Mouse (Mus musculus) megakaryocyte, adult 5-6 weeks (primary cell): ENCODE data around the gene Gm4969. TPM values are rescaled to one million over a fixed set of nuclear protein-coding genes. Genes with fewer than 3 reads are reported as not detected.

ENCODE experiments used
- ATAC-seq: 2 replicates; pipeline ENCODE4 v1.8.0; 2016; ENCODE audit warnings: mild to moderate bottlenecking, inconsistent platforms; ENCODE audit not compliant: poor library complexity, severe bottlenecking
- total RNA-seq, 2 experiments: library from RNA; stranded (forward) in 1 of 2; stranded (reverse) in 1 of 2; fragments of 153-499, 151-499 nt in 1 of 2; fragments of 221-1000, 200-1000 nt in 1 of 2; gene quantifications; 2 replicates each; pipeline versions ENCODE4 v1.2.3 to v1.2.4; 2015 to 2017

Gm4969 gene
- total RNA-seq, 2 experiments from 2014 or later: 0.29 TPM; not detected in 1

DNA sequence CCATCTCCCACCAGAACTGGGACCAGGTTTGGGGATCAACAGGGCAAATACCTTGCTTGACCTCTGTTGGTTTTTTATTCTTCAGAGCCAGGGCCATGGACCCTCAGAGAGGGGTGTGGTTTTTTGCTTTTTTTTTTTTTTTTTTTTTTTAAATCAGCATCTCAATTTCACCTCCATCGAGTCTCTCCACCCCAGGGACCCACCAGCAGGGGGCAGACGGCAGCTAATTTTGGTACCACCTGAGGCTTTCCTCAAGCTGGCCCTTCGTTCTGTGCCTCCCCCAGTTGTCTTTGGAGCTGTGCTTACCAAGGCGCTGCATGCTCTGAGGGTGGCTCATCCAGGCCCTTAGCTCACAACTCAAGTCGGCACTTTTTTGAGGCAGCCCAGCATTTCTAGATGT is 19.2 kb upstream of the Gm4969 start:
- ATAC-seq: no peak

DNA sequence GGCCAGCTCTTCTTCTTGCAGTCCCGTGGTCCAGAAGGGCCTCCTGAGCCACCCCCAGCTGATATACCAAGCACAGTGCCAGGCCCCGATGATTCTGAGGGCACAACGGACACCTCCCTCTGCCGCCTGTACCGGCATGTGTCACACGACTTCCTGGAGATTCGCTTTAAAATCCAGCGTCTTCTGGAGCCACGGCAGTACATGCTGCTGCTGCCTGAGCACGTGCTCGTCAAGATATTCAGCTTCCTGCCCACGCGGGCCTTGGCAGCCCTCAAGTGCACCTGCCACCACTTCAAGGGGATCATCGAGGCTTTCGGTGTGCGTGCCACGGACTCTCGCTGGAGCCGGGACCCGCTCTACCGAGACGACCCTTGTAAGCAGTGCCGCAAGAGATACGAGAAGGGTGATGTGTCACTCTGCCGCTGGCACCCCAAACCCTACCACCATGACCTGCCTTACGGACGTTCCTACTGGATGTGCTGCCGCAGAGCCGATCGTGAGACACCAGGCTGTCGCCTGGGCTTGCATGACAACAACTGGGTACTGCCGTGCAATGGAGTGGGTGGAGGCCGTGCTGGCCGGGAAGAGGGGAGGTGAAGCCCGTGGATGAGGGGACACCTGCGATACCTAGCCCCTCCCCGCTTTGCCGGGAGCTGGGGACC is 18.6 kb upstream of the Gm4969 start:
- ATAC-seq: no peak

DNA sequence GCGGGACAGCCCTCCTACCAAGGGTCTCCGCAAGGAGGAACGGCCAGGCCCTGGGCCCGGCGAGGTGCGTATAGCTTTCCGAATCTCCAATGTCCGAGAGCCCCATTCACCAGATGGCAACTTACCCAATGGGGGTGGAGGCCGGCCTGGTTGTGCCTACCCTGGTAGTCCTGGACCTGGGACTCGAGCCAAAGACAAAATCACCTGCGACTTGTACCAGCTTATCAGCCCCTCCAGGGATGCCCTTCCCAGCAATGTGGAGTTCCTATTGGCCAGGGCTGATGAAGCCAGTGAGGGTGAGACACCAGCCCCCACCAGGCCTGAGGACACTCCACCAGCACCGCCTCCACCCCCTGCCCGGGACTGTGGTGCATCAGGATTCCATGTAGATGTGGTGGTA is 18.0 kb upstream of the Gm4969 start:
- no peak for ATAC-seq

DNA sequence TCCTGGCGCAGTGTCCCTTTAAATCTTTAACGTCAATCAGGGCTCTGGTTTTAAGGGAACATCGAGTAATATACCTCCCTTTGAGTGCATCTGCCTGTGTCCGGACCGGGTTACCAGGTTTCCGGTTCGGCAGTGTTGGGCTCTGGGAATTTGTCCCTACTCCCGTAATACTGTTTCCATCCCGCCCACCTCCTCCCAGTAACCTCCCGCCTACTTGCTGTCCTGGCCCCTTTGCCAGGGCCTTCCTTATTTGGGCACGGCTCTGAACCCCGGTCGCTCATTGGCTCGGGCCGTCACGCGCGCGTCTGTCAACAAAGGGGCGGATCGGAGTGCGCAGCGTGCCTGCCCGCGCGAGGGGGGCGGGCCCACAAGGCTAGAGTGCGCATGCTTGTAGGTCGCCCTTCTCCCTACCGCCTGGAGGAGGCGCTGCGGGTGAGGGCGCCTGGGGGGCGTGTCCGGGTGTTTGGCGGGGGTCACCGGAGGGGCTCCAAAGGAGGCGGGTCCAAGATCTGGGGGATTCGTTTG is 13.2 kb upstream of the Gm4969 start:
- peak; percentile 100 for ATAC-seq

DNA sequence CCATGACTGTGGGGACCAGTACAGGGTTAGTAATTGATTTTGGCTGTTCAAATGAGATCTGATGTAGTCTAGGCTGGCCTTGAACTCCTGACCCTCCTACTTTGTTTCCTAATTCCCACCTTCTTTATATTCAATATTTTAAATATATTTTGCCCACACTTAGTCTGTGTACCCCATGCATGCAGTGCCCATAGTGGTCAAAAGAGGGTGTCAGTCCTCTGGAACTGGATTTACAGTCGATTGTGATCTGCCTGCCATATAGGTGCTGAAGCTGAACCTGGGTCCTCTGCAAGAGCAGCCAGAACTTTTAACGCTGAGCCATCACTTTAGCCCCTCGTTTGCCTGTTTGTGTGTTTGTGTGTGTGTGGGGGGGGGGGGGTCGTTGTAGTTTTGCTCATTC is 12.5 kb upstream of the Gm4969 start:
- no peak for ATAC-seq

DNA sequence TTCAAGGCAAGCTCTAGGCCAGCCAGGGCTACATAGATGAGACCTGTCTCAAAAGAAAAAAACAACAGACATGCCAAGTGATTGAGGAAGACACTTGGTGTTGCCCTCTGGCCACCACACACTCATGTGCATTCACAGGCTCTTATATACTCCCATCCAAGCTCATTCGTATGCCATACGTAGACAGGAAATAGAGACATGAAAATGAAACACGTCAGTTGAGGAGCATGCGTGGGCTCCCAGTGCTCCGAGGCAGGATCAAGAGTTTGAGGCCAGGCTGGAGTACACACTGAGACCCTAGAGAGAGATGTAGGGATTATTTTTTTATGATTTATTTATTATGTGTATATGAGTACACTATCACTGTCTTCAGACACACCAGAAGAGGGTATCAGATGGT is 11.2 kb upstream of the Gm4969 start:
- no peak for ATAC-seq

DNA sequence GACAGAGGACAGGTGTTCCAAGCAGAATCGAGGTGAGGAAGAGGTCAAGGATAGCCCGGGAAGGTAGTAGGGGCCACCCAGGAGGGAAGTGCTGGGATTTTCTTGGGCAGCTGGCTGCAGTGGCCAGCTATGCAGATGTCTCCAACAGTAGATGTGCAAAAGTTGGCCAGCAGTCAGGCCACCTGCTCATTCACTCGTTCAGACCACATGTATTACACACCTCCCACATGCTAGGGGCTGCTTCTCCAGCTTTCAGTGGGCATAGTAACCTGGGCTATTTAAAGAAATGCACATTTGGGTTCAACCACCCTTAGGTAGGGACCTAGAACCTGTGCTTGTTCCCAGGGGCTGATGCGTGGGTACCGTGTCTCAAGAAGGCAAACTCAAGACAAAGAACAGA is 9.6 kb upstream of the Gm4969 start:
- ATAC-seq: no peak

DNA sequence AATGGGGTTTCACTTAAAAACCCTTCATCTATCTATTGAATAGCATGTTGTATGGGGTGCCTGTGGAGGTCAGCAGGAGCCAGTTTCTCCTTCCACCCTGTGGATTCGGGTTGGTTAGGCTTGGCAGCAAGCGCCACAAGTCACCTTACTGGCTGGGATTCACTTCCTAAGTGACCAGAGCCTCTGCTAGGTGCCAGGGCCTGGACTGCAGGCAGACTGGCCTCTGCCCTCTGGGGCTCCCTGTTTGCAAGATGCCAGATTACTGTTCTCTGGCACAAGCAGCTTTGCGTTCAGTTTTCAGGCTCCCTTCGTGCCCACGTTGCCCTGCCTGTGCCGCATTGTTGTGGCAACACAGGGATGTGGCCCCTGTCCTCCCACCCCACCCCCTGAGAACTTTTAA is 6.5 kb upstream of the Gm4969 start:
- no peak for ATAC-seq

DNA sequence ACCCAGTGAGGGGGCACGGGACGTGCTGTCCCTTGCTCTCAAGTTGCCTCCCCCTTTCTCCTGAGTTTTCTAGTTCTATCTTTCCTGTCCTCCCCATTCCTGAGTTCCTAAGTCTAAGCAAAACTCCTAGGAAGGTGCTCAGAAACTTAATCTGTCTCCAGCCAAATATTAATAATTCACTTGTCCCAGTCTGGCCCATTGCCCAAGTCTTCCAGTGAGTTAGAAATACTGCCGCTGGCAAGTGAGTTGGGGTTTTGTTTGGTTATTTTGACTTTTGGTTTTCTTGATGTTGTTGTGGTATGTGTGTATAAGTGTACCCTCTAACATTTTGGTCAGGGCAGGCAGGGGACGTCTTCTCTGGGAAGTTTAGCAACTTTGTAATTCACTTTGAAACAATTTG is 3.5 kb upstream of the Gm4969 start:
- no peak for ATAC-seq

DNA sequence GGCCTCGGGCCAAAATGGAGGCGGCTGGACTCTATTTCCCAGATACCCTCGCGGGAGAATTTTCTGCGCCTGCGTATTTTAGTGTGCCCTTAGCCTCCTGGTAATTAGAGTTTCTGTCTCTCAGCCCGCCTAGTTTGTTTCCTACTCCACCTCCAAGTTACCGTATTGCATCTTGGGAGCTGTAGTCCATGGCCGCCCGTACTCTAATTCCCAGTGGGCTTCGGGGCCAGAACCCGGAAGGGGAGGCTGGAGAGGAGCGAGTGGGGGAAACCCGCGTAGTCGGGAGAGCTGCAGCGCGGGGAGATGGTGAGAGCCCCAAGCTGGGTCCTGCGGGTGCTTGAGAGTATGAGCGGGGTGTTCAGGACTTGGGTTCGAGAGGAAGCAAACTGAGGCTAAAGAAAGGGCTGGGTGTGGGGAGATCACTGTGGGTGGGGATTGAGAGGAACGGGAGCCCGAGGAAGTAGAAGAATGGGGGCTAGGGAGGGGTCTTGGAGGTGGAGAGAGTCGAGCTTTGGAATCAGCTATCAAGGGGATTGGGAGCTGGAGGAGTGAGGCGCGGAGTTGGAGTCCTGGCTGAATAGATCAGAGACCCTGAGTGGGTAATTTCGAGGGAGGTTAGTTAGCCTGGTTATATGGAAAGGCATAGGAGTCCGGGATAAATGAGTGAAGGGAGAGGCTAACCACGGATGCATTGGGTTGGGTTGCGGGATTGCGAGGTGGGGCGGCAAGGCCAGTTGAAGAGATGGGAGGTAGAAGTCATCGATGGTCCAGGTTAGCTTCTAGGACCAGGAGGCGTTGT is 1.7 kb upstream of the Gm4969 start, which contains the start of gene Fbxo46:
TSS of gene Fbxo46 (plus strand) at position 229 of the 799 bp plus-strand sequence.
- peak; percentile 99 for ATAC-seq

DNA sequence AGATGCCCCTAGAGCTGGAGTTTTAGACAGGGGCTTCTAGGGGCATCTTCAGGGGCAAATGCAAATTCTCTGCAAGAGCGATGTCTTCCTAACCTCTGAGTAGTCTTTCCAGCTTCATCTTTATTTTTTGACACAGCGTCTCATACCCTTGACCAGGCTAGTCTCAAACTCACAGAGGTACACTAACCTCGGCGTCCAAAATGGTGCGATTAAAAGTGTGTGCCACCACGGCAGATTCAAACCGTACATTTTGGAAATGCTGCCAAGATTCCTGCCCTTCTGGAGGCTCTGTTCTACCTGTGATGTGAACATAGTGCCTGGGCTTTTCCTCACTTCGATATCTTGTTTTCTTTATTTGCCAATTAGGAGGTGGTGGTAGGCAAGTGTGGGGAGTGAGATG is 915 bp upstream of the Gm4969 start:
- no peak for ATAC-seq

DNA sequence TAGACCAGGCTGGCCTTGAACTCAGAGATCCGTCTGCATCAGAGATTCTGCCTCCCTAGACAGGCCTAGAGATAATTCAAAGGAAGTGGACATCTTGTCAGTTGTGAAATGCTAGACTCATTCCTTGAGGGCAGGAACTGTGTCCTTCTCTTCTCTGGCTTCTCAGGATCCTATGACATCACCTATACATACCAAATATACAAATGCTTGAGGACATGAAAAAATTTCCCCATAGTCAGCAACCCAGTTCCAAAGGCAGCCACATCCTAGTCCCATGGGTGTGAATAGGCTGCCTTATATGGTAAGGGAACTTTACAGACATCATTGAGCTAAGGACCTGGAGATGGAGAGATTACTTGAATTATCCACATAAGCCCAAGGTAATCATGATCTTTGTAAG is 8.6 kb downstream of the Gm4969 start:
- ATAC-seq: no peak

DNA sequence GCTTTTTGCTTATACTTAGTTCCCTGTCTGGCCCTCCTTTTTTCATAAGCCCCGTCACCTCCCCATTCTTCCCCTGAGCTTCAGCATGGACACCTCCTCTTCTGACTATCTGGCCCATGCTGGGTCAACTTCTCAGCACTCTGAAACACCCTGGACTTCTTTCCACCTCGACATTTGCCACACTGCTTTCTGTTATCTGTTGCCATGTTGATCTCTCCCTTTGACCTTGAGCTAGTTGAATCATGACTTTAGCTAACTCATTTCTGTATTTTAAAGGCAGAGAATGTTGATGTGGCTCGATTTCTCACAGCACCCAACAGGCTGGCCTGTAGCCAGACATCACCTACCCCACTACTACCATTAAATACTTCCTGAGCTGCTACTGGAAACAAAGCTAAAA is 10.7 kb downstream of the Gm4969 start:
- no peak for ATAC-seq

DNA sequence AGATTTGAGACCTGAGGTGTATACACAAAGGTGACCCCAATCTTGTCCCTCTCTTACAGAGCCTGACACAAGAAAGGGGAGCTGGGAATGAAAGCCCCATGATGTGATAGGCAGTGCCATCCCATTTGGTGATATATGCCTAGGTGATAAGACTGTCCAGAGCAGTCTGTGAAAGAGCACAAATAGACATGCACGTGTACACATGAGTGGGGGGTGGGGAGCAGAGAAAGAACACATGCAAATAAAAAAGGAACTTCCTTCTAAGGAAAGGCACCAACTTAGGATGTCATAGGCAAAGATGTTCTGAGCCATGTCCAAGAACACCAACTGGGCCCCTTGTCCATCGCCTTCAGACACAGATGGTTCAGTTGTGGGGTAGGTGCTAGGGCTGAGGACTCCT is 13.7 kb downstream of the Gm4969 start:
- no peak for ATAC-seq

DNA sequence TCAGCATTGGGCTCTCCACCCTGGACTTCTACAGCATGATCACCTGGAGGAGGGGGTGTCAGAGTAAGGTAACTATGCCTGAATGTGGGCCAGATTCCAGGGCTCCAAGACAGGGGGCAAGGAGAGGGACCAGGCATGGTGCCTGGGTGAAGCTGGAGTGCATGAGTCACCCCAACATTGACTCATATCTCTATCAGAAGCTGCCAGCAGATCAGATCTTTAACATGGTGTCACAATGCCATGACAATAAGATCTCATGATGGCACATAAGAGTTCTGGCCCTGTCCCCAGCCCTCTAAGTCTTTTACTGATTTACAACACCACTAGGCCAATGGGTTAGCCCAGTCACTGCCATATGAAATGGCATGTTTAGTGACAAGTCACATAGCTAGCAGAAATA is 14.4 kb downstream of the Gm4969 start:
- no peak for ATAC-seq

DNA sequence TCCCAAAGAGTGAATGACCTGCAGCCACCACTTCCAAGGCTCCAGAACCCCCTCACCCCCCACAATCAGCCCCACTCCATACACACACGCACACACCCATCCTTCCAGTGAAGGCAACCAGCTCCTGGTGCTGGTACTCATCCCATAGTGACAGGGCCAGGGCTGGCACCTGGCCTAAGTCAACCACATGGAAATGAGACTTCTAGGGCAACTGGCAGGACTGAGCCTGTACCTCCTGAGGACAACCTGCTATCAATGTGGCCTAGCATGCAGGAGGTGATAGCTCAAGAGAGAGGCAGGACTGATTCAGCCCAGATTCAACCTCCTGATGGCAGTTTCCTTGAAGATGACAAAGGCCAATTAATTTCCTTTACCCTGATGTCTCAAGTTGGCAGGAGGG is 17.9 kb downstream of the Gm4969 start:
- ATAC-seq: no peak

DNA sequence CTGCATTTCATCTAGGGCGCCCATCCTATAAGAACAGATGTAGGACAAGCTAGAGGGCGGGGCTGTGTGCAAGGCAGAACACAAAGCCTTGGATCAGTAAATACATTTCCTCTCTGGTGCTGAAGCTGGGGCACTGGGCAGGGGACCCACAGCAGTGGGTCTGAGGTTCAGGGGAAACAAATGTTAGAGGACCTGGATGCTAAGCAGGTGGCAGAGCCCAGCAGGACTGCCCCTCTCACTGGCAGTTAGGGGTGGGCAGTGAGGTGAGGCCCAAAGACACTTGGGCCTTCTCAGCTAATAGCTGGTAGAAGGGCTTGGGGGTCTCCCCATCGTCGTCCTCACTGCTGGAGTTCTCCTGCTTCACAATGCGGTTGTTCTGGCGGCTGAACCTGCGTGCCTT is 19.4 kb downstream of the Gm4969 start:
- no peak for ATAC-seq

DNA sequence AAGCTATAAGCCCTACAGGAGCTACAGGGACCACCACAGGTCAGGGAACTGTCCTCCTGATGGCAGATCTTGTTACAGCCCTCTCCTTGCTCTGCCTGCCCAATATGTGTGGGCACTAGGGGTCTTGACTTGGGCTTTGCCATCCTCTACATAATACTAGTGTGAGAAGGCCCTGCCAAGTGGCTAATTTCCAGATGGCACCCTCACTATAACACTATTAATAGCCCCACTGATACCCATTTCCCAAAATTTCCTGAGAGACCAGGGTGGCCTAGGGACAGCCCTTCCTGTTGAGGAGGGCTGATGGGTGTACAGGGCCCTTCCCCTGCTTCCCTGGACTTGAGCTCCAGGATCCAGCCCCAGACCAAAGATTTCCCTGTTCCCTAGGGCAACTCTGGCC is 20.3 kb downstream of the Gm4969 start:
- no peak for ATAC-seq

DNA sequence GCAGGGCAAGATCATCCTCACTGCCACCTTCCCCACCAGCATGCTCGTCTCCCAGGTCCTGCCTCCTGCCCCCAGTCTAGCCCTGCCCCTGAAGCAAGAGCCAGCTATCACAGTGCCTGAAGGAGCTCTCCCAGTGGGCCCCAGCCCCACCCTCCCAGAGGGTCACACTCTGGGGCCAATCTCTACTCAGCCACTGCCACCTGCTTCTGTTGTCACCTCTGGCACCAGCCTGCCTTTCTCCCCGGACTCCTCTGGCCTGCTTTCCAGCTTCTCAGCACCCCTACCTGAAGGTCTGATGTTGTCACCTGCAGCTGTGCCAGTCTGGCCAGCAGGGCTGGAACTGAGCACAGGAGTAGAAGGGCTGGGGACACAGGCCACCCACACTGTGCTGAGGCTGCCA is 21.0 kb downstream of the Gm4969 start:
- ATAC-seq: no peak

DNA sequence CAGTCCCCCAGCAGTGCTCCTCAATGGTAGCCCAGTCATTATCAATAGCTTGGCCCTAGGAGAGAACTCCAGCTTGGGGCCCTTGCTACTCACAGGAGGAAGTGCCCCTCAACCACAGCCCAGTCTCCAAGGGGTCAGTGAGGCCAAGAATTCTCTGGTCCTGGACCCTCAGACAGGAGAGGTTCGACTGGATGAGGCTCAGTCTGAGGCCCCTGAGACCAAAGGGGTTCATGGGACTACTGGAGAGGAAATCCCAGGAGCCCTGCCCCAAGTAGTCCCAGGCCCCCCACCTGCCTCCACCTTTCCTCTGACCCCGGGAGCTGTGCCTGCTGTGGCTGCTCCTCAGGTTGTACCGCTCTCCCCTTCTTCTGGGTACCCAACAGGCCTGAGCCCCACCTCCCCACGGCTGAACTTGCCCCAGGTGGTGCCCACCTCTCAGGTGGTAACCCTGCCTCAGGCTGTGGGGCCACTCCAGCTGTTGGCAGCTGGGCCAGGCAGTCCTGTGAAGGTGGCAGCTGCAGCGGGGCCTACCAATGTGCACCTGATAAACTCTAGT is 21.7 kb downstream of the Gm4969 start:
- ATAC-seq: no peak

DNA sequence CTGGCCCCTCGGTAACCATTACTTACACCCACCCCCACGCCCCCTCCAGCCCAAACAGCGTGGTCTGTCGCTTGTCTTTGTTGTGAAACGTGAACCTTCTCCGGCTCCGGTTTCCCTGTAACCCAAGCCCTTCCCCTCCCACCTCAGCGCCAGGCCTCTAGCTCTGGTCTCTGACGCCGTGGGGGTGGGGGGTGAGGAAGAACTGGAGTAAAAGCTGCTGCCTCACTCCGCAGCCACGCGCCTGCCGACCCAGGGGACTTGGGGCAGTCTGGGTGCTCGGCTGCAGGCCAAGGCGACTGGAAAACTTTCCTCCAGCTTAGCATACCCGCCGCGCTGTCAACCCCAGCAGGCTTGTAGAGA is 22.4 kb downstream of the Gm4969 start:
- ATAC-seq: no peak
